Mouse (Mus musculus) monocyte, adult 5-6 weeks (primary cell): ENCODE data around the gene Slc38a9. TPM values are rescaled to one million over a fixed set of nuclear protein-coding genes. Genes with fewer than 3 reads are reported as not detected.
"Not testable (repeated sequence)": the region's sequence is repeated elsewhere in the genome, so short reads cannot be mapped to it uniquely, and the experiment has no call there.

Experiments
- ATAC-seq: fragments of 153-309, 156-312 bp; replicated peaks from 2 replicates; pipeline ENCODE4 v1.8.0; 2017; ENCODE audit warnings: mild to moderate bottlenecking; ENCODE audit not compliant: low TSS enrichment, insufficient number of reproducible peaks, severe bottlenecking, poor library complexity, low FRiP score
- total RNA-seq: library from RNA; stranded (forward); fragments of 200-1000, 200-491, 200-594 nt; gene quantifications from 3 replicates; pipeline ENCODE4 v1.2.3, GENCODE M21; 2017

The Slc38a9 gene
- total RNA-seq, 1 experiment from 2014 or later: 35.9 TPM

DNA sequence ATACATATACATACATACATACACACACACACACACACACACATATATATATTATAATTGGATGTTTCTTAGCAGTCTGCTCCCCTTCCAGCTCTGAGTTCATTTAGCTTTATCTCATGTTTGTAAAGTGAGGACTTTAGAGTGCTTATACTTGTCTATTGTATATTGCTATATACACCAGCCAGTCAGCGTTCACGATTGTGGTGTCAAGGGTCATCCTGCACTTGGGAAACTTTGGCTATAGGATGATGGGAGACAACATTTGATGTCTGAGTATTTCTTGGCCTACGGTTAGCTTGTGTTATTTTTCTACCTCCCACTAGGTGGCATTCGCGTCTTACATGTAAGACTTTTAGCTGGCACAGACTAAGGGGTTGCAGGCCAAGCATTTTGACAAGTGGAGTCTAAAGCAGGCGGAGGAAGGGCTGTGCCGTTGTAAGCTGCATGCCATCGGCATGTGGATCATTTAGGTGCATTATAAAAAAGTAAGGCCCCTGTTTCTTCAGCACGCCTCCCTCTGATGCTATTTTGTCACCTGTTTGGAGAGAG lies 13.4 kb downstream of the Slc38a9 start:
- peak; percentile 40; the same call in 1 of the 2 replicates for ATAC-seq

DNA sequence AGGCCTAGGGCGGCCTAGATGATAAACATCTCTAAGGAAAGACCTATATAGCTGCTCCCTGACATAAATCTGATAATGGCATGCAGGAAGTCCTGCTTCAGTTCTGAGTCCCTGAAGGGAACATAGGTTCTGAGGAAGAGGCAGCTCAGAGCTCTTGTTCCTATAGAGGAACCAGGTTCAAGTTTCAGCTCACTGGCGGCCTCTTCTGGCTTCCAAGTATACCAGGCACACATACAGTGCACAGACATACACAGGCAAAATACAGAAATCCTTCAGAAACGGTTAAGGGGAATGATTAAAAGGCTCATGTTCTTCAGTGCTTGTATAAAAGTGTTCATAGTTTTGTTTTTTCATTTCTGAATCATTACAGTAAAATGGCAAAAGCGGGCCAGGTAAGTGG lies 17.6 kb downstream of the Slc38a9 start:
- ATAC-seq: no peak

DNA sequence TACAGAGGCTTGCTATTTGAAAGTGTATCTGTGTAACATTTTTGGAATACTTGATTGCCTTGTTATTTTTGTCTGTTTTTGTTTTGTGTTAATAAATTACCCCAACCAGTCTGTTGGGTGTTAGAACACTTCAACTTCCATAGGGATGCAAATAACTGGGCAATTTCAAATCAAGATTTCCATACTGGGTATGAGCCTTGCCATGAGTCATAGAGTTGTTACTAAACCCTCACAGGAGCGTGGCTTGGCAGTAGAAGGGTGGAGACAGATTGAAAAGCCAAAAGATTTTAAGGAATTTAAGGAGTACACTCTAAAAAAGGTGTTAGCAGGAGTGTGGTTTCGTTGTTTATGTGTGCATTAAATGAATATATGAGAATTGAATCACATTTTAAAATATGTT lies 22.8 kb downstream of the Slc38a9 start:
- ATAC-seq: no peak

DNA sequence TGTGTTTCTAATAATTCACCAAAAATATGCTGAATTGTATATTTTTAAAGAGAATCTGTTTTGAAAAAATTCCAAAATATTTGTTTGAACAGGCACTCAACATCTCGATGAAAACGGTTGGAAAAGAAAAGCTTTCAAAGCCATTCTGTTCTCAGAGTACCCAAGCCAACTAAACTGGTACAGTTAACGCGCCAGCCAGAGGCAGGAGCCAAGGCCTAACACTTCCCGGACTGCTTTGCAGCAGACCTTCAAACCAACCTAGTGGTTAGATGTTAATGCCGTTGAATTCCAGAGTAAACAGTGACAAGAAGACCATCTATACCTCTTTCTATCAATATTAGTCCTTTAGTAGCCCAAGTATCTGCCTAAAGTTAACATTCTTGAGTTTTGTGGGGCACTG lies 23.4 kb downstream of the Slc38a9 start:
- ATAC-seq: no peak

DNA sequence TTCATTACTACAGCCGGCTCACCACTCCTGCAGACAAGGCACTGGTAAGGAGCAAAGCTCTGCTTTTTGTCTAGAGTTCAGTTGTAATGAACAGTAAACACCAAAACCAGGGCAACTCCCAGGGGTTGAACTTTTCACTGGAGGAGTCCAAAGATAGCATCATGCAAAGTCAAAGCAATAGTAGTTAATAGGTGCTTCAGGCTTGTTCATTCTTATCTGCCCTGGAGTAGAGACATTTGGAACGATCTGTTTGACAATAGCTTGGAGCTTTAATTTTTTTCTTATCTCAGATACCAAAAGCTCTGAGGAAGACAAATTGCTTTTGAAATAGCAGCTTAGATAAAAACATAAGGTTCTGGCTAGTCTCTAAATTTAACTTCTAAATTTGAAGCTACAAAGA lies 25.6 kb downstream of the Slc38a9 start:
- ATAC-seq: no peak

DNA sequence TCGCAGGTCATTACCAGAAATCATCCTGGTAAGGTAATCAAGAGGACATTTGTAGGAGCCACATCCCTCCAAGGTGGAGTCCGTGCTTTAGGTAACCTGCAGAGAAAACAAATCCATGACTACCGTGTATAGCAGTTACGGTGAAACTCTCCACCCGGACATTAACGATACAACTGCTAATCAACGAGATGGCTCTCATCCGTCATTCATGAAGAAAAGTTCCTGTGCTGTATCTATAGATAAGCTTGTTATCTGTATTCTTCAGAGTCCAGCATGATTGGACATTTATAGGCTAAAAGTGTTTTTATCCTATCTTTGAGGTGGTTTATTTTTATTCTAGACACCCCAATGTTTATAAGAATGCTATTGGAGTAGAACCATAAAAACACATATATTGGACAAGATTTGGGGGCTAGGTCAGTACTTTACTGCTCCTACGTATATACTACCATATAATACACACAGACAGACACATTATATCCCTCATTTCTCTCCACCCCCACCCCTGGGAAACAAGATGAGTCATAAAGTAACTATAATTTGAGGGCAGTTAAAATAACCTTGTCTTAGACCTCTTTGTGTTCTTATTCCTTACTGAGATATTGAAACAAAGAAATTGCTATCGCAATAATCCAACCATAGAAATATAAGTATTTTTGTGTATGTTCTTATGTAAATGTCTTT lies 32.5 kb downstream of the Slc38a9 start:
- no peak for ATAC-seq

DNA sequence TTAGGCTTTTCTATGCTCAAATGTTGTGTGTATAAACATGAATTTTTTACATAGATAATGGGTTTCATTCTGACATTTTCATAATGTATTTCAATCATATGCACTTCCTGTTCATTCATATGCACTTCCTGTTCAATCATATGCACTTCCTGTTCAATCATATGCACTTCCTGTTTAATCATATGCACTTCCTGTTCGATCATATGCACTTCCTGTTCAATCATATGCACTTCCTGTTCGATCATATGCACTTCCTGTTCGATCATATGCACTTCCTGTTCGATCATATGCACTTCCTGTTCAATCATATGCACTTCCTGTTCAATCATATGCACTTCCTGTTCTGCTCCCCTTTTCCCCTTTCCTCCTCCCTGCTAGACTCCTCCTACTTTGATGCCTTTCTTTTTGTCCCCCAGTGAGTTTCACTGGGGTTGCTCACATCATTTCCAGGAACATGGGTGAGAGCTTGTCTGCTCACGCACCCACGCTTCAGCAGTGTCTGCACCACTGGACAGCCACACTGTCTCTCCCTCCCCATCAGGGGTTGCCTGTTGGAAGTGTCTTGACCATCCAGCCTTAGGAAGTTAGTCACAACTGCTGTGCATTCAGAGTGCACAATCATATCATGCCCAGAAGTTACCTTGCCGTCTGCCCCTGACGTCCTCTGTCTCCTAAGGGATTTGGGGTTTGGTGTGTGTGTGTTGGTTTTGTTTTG lies 35.1 kb downstream of the Slc38a9 start:
- ATAC-seq: peak; percentile 43; the same call in 1 of the 2 replicates

DNA sequence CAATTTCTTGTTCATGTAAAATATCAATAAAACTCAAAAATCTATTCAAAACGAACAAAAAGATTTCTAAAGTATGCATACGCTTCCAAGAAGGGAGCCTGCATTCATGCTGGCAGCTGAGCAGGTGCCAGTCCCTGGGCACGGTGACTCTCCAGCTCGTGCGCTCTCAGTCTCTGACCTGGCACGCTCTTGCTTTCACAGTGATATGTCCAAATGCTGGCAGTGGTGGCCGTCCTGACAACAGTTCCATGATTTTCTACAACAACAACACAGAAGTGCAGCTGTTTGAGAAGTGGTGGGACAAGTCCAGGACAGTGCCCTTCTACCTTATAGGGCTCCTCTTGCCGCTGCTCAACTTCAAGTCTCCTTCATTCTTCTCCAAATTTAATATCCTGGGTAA lies 40.7 kb downstream of the Slc38a9 start:
- ATAC-seq: no peak

DNA sequence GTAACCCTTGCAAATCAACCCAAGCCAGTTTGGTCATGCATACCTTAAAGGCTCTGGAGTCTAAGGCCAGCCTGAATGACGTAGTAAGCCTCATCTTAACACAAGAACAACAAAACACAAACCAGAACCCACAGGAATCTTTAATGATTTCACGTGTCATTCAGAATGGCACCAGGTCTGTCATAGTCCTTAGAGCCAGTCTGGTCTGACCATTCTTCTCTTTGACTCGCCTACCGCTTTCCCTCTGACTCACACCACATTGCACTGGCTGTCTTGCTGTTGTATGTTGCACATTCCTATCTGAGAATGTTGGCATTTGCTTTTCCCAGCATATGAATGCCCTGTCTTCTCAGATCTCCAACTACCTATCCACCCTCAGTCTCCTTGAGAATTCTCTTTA lies 45.8 kb downstream of the Slc38a9 start:
- no peak for ATAC-seq

DNA sequence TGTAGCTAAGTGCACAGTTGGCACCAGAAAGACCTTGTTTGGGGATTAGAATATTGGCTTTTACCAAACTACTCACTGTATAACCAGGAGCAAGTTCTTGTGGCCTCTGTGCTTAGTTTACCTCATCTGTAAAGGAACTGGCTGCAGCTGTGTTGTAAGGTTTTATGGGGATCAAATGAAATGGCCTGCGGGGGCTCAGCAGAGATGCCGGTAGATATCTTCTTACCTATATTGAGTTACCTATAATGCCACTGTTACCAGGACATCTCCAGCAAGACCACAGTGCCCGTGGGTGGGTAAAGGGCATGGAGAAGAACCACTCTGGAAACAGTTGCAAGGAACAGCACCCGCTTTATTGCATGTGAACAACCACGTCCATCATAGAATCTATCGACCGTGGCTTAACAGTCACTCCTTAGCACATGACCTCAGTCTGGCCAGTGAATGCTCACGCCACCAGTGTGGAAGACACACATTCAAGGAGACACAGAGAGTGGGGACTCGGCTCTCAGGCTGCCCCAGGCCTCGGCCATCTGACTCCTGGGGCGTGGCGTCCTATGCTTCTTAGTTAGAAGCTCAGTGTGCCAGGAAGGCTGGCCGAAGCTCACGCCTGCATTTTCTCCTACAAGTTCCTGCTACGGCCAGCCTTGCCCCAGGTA lies 59.7 kb downstream of the Slc38a9 start:
- no peak for ATAC-seq

DNA sequence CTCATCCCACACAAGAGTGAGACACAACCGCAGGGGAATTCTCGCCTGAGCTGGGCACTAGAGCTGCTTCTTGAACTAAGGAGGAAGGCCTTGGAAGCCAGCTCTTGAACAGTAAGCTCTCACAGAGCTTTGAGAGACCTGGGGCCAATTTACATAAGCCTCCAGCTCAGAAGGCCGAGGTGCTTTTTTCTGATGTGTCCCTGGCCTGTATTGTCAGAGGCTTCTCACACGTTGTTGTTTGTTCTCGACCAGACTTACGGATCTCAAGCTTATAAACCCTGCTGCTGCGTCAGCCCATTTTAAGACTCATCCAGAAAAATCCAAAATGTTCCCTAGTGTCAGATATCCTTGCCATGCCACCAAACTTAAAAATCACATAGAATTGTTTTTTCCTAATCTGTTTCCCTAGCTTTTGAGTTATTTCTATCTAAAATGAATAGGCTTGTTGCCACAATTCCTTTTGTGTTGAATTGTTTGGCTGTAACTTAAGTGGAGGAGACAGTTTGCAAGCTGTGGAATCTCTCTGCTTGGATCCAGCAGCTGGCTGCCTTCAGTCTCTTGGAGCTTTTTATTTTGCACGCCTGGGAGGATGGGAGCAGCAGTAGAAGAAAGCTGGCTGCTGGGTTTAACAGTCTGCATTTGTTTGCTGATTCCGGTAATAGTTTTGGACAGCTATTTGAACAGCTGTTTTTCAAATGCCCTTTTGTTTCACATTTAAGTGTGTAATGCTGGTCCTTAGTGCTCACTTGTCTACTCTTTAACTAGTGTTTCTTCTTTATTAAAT lies 61.6 kb downstream of the Slc38a9 start:
- ATAC-seq: no peak

DNA sequence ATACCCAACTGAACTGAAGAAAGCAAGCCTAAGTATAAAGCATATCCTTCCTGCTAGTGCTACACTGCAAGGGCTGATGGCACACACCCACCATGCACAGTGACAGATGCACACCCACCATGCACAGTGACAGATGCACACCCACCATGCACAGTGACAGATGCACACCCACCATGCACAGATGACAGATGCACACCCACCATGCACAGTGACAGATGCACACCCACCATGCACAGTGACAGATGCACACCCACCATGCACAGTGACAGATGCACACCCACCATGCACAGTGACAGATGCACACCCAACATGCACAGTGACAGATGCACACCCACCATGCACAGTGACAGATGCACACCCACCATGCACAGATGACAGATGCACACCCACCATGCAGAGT lies 63.7 kb downstream of the Slc38a9 start:
- not testable (repeated sequence) for ATAC-seq

DNA sequence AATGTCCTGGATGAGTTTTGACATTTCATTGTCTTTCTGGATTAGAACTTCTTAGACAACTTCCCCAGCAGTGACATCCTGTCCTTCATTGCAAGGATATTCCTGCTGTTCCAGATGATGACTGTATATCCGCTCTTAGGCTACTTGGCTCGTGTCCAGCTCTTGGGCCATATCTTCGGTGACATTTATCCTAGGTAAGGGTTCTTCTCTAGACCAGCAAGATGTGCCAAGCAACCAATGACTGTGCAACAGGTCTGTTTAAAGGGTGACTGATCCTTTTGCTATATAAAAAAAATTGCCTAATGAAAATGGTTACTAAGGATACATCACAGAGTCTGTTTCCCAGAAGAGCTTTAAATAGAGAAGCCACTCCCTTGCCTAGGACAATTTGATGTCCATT lies 65.5 kb downstream of the Slc38a9 start:
- no peak for ATAC-seq

DNA sequence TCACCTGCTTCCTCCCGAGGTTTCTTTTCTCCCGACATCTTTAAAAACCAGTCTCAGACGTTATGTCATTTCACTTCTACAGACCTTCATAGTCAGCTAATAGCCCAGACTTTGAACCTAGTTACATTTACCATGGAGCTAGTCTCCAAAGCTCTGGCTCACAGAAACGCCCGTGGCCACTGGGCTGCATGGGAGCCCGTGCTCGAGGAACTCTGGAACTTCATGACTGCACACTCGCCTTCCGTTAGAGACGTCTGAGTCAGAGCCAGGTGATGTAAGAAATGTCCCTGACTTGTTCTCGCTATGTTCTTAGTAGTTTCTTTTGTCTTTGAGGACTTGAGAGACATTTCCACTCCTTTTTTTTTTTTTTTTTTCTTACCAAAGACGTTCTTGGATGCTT lies 72.8 kb downstream of the Slc38a9 start:
- ATAC-seq: no peak

DNA sequence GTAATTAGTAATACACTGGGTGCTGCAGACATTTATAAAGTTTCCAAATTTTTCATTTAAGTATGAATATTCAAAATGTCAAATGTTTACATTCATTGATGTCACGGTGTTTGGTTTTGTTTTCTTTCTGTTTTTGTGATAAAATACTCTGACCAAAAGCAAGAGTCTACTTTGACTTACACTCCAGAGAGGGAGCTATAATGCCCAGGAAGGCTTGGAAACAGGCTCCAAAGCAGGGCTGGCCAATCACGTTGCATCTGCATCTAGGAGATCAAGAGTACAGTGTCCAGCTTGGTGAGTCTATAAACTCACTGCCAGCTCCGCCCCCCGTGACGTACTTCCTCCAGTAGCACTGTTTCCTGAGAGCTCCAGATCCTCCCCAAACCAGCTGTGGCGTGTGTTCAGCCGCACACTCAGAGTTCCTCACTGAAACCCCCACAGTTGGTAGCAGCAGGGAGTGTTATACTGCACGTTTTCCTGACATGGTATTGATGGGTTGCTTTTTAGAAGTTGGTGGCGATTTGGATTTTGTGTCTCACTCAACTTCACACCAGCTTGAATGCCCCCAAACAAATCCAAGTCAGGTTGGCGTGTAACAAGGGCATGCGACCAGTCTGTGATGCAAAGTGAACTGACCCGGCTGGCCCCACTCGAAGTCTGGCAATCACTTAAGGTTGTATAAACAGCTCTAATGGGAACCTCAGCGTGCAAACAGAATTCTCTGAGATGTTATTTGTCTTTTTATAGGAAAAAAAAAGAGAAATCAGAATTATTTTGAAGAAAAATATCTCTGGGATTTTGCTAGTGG lies 74.6 kb downstream of the Slc38a9 start:
- no peak for ATAC-seq

DNA sequence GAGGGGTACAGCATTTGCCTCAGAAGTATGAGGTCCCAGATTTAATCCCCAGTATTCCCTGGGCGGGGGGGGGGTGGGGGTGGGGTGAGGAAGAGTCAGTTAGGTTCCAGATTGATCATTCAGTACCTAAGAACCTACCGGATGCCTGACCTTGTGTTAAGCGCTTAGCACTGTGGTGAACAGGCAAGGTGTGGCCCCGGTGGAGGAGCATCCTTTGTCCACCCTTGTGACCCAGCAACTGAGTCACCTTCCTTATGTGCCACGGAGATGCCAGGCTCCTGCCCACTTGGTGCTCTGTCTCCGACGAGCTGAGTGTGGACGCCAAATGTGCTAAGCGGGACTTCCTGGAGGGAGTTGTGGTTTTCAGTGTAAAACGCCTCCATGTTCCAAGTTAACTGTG lies 75.9 kb downstream of the Slc38a9 start:
- no peak for ATAC-seq

DNA sequence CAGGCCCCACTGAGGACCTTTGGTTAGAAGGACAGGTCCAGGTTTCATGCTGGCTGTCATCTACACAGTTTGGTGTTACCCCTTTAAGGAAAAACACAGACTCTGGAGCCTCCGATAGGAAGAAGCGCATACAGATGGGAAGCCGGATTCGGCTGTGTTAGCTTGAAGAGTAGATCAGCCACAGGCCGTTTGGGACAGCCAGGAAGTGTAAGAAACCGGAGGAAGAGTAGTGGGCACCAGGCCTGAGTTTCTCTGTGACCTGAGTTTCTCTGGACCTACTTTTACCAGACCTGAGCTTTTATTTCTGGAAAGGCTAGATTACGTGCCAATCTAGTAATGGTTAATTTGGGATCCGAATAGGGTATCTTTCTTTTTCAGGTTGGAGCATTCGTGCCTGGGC lies 76.6 kb downstream of the Slc38a9 start:
- no peak for ATAC-seq

DNA sequence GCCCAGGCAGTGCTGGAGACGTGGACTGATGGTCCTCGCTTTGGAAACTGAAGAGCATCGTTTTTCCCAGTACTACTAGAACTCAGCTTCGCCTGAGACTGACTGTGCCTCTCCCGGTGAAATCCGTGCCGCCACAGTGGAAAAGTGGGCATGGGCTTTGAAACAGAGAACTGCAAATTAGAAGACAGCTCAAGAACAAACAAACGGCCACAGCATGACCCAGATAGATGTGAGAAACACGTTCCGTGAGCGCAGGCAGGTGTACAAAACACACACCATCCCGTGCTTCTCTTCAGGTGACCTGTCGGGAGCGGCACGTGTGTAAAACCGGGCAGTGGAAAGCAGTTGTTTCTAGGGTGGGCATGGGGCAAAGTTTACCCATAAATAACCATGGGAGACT lies 77.5 kb downstream of the Slc38a9 start:
- ATAC-seq: no peak
